Mouse (Mus musculus): Measurements from ENCODE around the gene Fscn3.

DNA sequence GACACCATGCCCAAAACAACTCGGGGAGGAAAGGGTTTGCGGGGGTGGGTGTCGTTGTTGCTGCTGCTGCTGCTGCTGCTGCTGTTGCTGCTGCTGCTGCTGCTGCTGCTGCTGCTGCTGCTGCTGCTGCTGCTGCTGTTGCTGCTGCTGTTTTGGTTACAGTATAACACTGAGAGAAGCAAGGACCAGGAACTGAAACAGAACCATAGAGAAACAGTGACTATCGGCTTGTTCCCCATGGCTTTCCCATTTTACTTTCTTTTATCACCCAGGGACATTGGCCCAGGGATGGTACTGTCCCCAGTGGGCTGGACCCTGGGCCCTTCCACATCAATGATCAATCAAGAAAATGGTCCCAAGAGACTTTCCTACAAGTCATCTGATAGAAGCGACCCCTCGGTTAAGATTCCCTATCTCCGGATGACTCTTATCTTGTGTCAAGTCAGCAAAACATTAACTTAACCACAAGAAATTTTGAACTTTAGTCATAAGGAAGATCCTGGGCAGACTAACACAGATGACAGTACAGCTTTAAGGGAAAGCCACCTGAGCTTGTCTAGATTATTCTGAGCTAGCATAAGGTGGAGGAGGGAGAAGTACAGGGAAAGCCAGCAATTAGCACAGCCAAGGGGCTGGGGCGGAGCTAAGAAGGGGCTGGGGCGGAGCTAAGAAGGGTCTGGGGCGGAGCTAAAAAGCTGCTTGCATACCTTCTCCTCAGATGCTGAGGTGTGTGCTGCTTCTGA lies 3.4 kb downstream of the Fscn3 start:
- TF ChIP-seq GATA1 (IDR thresholded peaks at IDR 0.05; ENCODE audit: borderline replicate concordance, low read length): no peak
- no peak for TF ChIP-seq FLI1 (IDR thresholded peaks at IDR 0.05; ENCODE audit: low read length)

All from megakaryocyte, embryonic 14.5 days (primary cell).